Mouse (Mus musculus) bone marrow macrophage, adult 2 months (primary cell): ENCODE measurements around the gene Ctcf.

Source experiments
- CTCF ChIP-seq: IDR thresholded peaks from 2 replicates; pipeline ENCODE4 v1.5.1; 2012; ENCODE audit warnings: low read depth, mild to moderate bottlenecking, low read length, moderate library complexity
- POLR2A ChIP-seq: IDR thresholded peaks from 2 replicates; pipeline ENCODE4 v1.6.1; 2012; ENCODE audit warnings: mild to moderate bottlenecking, low read depth, low read length, borderline replicate concordance

DNA sequence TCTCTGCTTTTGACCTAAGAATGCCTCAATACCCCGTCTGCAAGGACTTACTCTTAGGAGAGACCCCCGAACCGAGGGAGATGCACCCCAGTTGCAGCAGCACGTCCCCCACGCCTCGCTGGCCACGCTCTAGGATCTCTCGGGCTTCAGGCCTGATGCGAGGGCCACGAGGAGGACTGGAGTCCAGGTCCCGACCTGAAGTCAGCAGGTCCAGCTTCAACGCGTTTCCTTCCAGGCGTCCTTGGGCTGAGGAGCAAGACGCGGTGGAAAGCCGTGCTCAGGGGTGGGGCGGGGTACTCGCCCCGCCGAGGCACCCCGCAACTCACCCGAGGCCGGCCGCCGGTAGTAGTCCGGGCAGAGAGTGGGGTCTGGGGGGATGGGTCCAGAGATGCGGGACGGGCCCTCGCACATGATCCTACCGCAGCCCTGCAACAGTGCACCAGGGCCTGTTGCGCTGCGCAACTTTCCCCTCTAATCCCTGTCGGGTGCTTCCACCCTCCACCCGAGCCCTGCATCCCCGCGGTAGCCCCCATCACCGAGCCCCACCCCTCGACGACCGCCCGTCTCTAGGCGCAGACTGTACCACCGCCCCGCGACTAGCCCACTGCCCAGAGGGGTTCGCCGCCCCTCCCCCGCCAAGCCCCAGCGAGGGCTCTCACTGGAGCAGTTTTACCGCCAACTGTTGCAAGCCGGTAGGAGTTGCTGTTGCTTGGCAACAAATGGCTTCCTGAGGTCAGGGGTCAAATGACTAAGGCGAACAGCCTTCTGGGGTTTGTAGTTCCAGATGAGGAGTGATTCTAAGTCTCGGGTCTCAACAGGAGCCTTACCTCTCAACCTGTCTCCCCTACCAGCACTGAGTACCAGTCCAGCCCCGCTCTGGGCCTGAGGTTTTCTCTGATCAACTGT, 71.4 kb downstream of the Ctcf start, which contains the start of the genes 4933405L10Rik and Enkd1:
- no peak for TF ChIP-seq POLR2A
- TF ChIP-seq CTCF: no peak
